Mouse (Mus musculus) kidney, adult 11 months (tissue): ENCODE measurements at regions not wholly inside any gene's neighbourhood (a gene's known extent, or its start where the extent isn't known, plus 50 kb on each side); places are given as distances from the start of the nearest gene placed in this dataset.
A peak's percentile ranks its signal among the peaks of the same experiment; 100 is the strongest.

Experiments used
- DNase-seq: peaks from one replicate; pipeline ENCODE4 v3.0.0; 2022

DNA sequence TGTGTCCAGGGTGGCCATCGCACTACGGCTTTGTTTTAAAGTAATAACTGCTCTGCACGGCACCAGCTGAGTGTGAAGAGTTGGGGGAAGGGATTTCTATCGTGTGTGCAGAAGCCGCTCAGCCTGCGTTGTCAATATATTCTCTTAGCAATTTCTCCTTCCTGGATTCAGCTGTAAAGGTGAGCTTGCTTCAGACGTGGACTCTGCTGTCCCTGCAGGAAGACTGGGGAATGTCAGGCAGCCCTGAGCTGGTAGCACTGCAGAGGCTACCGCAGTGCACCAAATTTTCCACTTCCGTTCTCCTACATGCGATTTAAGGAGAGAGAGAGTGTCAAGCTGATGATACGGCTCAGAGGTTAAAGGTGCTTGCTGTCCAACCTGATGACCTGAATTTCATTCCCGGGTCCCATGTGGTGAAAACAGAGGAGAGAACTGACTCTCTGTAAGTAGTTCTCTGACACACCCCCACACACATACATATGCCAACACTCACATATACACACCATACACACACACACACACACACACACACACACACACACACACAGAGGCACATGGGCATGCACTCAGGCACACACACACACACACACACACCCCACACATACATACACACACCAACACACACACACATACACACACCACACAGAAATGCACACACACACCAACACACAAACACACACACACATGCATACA, 59.9 kb upstream of the Prelid3b start:
- peak; percentile 7 for DNase-seq

DNA sequence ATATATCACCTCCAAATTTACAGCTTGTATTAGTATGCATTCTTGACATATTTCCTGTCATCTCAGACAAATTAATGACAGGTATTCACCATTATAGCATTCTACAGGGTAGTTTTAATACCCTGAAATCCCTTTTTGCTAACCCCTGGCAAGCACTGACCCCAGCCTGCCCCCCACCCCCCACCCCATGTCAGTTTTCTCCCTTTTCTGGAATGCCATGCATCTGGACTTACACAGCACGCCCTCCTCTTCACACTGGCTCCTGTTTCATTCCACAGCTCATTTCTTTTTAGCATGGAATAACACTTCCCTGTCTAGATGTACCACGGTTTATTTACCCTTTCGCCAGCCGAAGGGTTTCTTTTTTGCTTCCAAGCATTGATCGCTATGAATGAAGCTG, 67.8 kb upstream of the Prelid3b start:
- DNase-seq: no peak

DNA sequence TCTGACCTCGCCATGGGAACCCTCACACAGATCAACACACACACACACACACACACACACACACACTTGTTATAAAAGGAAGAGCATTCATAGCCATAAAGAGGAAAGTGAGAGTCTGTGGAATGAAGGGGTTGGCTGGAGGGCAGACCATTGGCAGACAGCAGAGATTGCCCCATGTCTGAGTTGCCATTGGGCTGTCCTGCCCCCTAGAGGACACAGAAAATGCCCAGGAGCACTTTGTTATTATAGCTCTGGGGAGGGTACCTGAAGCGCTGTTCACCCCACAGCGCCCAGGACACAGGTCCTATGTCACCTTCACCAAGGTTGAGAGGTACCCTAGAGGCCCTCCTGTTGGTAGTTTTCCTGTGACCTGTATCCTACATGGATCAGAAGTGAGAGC, 74.3 kb upstream of the Prelid3b start:
- no peak for DNase-seq

DNA sequence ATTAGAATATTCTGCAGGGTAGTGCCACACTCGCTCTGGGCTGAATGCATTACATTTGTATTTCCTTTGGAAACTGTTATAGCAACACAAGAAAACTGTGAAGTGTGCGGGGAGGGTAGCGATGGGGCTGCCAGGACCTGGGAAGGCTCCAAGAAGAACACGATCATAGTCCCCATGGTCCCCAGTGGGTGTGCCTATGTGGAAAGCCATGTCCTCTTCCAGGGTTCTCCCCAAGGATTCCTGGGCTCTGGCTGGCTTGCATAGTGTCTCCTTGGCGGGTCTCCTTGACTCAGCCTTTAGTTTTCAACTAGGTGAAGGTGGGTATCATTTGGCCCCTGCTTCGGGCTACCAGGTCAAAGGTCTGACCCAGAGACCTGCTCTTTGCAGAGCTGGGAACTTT, 74.8 kb upstream of the Prelid3b start:
- no peak for DNase-seq

DNA sequence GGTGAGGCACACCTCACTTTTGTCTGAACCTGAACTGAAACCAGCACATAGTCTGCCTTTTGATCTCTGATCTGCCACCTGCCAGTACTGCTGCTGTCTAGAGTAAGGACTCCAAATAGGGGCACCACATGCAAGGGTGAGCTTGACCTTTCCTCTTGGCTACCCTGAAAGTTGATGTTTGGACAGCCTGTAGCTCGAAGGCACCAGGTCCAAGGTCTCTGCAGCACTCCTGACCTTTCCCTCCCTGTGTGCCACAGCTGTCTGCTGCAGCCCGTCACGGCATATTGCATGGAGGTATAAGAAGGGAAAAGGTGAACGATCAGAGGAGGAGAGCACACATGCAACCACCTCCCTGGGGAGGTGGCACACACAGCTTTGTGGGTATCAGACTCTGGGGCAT, 75.9 kb upstream of the Prelid3b start:
- no peak for DNase-seq

DNA sequence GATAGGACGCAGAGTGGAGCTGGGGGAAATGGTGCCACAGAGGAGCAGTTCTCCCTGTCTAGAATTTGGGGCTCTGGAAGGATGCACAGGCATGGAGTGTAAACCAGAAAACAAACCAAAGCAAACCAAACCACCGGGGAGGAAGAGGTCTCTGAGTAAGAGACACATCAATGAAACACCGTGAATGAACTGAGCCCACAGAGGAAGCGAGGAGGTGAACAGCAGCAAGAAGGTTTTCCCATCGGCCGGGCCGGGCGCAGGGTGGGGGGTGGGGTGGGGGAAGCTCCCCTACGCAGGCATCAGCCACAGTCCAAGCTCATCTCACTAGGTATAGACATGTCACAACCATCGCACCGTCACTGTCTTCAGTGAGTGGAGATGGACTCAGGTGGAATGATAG, 82.9 kb upstream of the Prelid3b start:
- DNase-seq: no peak

DNA sequence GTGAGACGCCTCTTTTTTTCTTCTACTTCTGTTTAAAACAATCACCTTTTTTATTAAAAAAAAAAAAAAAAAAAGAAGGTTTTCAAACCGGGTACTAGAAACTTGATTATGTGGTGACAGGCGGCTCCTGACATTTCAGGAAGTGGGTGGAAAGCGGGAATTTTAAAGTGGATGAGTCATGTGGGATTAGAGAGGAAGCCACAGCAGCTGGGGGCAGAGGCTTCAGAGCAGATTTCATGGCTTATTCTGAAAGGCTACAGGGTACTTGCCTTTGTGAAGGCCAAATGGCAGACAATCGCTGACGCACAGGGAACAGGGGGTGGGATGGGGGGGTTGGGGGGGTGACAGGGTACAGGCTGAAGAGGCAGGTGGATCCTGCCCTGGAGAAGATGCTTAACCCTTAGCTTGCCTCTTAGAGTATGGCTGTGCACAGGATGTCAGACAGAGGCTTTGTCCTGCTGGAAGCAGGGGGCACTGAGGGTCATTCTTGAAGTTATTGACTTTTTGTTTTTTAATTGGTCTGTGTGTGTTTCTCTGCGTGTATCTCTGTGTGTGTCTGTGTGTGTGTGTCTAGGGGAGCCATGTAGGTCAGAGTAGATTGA, 81.4 kb upstream of the Zfp831 start:
- DNase-seq: no peak

DNA sequence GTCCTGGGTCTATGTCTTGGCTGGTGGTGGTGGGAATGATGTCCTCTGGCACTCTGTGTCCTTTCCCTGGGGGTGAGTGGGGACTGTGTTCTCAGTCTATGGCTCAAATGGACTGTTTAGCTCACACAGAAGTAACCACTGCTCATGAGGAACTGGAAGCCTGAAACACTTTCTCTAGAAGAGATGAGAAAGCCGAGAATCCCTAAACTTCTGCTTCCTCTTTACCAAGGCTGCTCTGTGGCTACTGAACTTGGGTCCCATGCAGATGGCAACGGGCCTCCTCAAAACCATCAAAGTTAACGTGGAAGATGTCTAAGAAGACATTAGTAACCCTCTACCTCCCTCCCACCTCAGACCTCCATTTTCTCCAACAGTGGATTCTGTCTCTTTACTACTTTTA, 79.4 kb upstream of the Zfp831 start:
- DNase-seq: no peak

DNA sequence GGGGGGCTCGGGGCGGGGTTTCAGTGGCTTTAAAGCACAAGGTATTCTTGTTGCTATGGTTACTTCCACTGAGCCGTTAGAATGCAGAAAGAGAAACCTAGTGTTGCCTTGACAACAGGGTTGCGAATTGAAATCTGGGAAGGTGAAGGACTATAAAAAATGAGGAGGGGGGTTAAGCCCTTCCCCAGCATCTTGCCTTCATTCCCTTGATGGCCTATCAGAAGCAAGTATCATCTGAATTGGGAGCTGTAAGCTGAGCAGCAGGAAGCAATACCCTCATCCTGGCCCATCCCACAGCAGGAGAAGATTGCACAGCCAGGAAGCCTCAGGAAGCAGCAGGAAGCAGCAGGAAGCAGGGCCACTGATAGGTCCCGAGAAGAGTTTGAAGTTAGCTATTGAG, 78.5 kb upstream of the Zfp831 start:
- no peak for DNase-seq

DNA sequence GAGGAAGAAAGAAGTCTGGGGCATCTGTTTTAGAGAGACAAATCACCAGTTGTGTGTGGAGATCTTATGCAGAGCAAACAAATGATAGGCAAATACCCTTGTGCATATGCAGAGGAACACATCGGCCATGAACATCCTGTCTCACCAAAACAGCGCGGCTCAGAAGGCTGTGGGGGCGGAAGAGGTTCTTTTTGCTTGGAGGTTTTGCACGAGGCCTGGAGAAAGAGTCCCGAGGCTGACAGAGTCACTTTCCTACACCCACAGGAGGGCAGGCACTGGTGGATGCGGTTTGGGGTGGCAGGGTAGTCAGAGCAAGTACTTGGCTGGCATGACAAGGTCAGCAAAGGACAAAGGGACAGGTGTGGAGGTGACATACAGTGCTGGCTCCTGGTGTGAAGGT, 77.4 kb upstream of the Zfp831 start:
- DNase-seq: no peak

DNA sequence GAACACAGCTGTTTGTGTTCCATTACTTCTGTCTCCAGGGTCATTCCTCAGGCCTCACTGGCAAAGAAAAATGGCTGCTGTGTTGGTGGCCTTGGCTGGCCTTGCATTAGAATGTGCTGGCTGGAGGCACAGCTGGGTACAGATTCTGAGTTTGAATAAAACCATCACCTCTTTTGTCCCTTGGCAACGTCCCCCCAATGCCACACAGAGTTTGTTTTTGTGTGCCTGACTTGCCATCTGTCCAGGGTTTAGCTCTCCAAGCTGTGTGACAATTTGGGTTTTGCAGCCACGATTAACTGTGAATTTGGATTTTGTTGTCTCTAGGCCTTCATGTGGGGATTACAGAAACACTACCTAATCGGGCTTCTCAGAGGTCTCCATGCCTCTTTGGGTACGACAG, 76.6 kb upstream of the Zfp831 start:
- DNase-seq: no peak

DNA sequence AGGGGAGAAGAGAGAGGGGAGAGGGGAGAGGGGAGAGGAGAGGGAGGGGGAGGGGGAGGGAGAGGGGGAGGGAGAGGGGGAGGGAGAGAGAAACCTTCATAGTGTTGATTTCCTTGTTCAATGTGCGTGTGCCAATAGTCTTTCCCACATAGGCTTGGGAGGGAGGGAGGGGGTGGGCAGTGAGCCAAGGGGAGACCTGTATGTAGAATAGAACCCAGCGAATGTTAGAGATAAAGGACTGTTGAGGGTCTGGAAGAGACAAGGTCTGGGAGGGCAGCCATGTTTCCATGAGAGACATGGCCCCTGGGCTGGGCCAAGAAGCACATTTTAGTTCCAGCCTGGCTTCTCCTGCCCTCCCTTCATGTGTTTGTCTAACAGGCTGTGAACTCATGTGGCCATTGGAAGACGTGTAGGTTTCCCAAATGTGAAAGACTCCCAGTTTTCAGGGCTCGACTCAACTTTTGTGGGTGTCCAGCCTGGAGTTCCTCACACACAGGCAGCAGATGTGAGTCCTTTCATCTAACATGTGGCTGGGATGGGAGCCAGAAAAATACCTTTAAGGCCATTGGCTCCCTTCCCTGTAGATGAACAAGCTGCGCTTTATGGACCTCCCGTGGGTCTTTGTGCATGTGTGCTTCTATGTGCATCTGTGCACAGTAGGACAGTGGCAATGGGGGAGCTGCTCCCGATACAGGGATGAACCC, 68.4 kb upstream of the Zfp831 start:
- DNase-seq: no peak

DNA sequence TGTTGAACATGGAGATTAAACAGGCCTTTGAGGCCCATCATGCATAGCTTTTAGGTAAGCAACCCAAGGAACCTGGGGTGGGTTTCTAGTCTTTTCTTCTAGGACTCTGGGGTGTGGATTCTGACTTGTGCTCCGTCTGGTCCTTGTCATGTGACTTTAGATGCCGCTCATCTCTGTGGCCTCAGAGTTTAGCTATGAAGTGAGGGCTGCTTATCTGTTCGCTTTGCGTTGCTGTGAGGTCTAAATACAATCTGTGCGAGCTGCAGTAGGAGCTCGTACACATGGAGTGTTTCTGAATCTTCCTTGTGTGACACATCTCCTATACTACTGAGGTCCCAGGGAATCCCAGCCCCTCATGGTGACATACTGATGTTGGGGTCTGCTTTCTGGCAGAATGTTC, 67.8 kb upstream of the Zfp831 start:
- DNase-seq: no peak

DNA sequence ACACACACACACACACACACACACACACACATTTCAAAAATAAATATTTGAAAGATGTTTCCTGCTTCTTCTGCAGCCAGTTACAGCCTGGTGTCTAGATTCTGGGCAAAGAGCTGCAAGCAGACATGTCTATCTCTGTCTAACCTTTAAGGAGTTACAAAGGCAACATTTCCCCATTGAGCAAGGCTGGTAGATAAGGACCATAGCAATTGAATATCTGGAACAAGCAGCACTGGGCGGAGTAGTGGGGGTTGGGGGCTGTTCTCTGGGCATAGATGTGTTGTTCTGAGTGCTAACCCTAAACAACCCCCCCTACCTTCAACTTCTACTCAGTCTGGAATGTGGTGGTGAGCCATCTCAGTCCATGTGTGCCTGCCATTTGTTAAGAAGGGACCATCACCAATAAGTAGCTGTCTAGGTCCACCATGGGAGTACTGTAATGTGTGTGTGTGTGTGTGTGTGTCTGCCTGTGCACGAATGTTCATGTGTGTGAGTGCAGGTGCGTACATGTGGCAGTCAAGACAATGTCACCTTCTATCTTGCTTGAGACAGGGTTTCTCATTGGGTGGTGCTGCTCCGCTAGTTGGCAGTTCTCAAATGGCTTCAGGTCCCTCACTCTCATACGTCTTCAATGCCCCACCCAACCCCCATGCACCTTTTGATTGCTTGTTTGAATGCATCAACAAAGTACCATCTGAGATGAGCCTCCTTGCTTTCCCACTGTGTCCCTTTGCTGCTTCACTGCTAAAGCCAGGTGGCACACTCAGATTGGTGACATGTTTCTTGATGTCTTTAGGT, 62.2 kb upstream of the Zfp831 start:
- DNase-seq: no peak

DNA sequence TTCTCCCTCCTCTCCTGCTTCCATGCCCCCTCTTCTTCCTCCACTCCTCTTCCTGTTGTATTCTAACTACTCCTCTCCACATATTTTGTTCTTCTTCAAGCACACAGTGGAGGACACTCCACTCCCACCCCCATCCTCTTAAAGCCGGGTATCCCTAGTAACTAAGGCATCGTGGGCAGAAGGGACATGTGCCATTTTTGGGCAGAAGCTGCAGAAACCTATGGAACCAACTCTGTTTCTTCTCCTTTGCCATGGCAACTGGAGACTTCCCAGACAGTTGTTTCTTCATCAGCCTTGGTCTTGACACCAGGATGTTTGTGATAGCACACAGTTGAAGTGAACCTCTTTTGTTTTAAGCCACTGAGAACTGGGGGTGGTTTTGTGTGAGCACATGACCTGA, 59.1 kb upstream of the Zfp831 start:
- no peak for DNase-seq
